Mouse (Mus musculus): ENCODE measurements at regions not wholly inside any gene's neighbourhood (a gene's known extent, or its start where the extent isn't known, plus 50 kb on each side); places are given as distances from the start of the nearest gene placed in this dataset.

- Histone ChIP-seq H3K27me3 (replicated peaks; ENCODE audit: control insufficient read depth, insufficient read depth, low read length) (no peaks in the 10 kb centered on the region), H3K9me3 (ENCODE audit: control insufficient read depth, low read length) (no peaks in the 10 kb centered on the region), H3K4me1 (replicated peaks; ENCODE audit: control insufficient read depth, insufficient read depth, low read length) (no peaks in the 10 kb centered on the region), H3K9ac (replicated peaks; ENCODE audit: low read depth, low read length) (no peak overlapping the region), H3K36me3 (ENCODE audit: control insufficient read depth, insufficient read depth) (no peaks in the 10 kb centered on the region), H3K4me3 (replicated peaks; ENCODE audit: low read length) (no peak overlapping the region), H3K4me2 (ENCODE audit: low read length) (no peak overlapping the region), H3K27ac (ENCODE audit: low read length) (no peak overlapping the region)
- no peak for ATAC-seq
- WGBS, result 93% methylated on average over 1 of the region's 1 CpGs
These were observed 152.6 kb upstream of the Tars start for GRCm38 (mm10) chr15:11552110-11552509.

- 46% methylated on average over 3 of the region's 3 CpGs for WGBS
- ATAC-seq, result no peak
These were observed 140.0 kb upstream of the Tars start for GRCm38 (mm10) chr15:11539485-11539884.

GRCm38 (mm10) chr15:11536076-11536620 is 136.7 kb upstream of the Tars start:
- no peak for ATAC-seq
- no peaks in the 10 kb centered on the region for H3K27me3 ChIP-seq (replicated peaks; ENCODE audit: control insufficient read depth, insufficient read depth, low read length)
- H3K27ac ChIP-seq (ENCODE audit: low read length), result no peak overlapping the region
- H3K4me3 ChIP-seq (replicated peaks; ENCODE audit: low read length), result no peak overlapping the region
- H3K9ac ChIP-seq (replicated peaks; ENCODE audit: low read depth, low read length), result no peak overlapping the region
- H3K9me3 ChIP-seq (ENCODE audit: control insufficient read depth, low read length), result no peaks in the 10 kb centered on the region
- 78% methylated on average over 7 of the region's 7 CpGs for WGBS
- H3K4me2 ChIP-seq (ENCODE audit: low read length), result no peak overlapping the region
- H3K36me3 ChIP-seq (ENCODE audit: control insufficient read depth, insufficient read depth), result no peaks in the 10 kb centered on the region
- no peaks in the 10 kb centered on the region for H3K4me1 ChIP-seq (replicated peaks; ENCODE audit: control insufficient read depth, insufficient read depth, low read length)

More at GRCm38 (mm10) chr15:11539485-11539884, 140.0 kb upstream of the Tars start:
- Histone ChIP-seq H3K27ac (ENCODE audit: low read length) (no peak overlapping the region), H3K4me1 (replicated peaks; ENCODE audit: control insufficient read depth, insufficient read depth, low read length) (no peaks in the 10 kb centered on the region), H3K4me2 (ENCODE audit: low read length) (no peak overlapping the region), H3K36me3 (ENCODE audit: control insufficient read depth, insufficient read depth) (no peaks in the 10 kb centered on the region), H3K4me3 (replicated peaks; ENCODE audit: low read length) (no peak overlapping the region), H3K27me3 (replicated peaks; ENCODE audit: control insufficient read depth, insufficient read depth, low read length) (no peaks in the 10 kb centered on the region), H3K9me3 (ENCODE audit: control insufficient read depth, low read length) (no peaks in the 10 kb centered on the region), H3K9ac (replicated peaks; ENCODE audit: low read depth, low read length) (no peak overlapping the region)

GRCm38 (mm10) chr15:11534404-11535251 is 135.2 kb upstream of the Tars start:
- no peak for ATAC-seq
- no peaks in the 10 kb centered on the region for H3K36me3 ChIP-seq (ENCODE audit: control insufficient read depth, insufficient read depth)
- H3K9me3 ChIP-seq (ENCODE audit: control insufficient read depth, low read length), result no peaks in the 10 kb centered on the region
- H3K4me3 ChIP-seq (replicated peaks; ENCODE audit: low read length), result no peak overlapping the region
- 0 out of 2 replicates have a peak, but pooled peaks cover 2% of the 10 kb centered on the region for H3K4me1 ChIP-seq (replicated peaks; ENCODE audit: control insufficient read depth, insufficient read depth, low read length)
- no peak overlapping the region for H3K4me2 ChIP-seq (ENCODE audit: low read length)
- H3K27ac ChIP-seq (ENCODE audit: low read length), result no peak overlapping the region
- WGBS, result 90% methylated on average over 12 of the region's 12 CpGs
- H3K27me3 ChIP-seq (replicated peaks; ENCODE audit: control insufficient read depth, insufficient read depth, low read length), result no peaks in the 10 kb centered on the region
- no peak overlapping the region for H3K9ac ChIP-seq (replicated peaks; ENCODE audit: low read depth, low read length)

- Histone ChIP-seq H3K27me3 (replicated peaks; ENCODE audit: control insufficient read depth, insufficient read depth, low read length) (no peaks in the 10 kb centered on the region), H3K4me3 (replicated peaks; ENCODE audit: low read length) (no peak overlapping the region), H3K4me1 (replicated peaks; ENCODE audit: control insufficient read depth, insufficient read depth, low read length) (0 out of 2 replicates have a peak, but pooled peaks cover 2% of the 10 kb centered on the region), H3K4me2 (ENCODE audit: low read length) (no peak overlapping the region), H3K9ac (replicated peaks; ENCODE audit: low read depth, low read length) (no peak overlapping the region), H3K27ac (ENCODE audit: low read length) (no peak overlapping the region), H3K9me3 (ENCODE audit: control insufficient read depth, low read length) (no peaks in the 10 kb centered on the region), H3K36me3 (ENCODE audit: control insufficient read depth, insufficient read depth) (no peaks in the 10 kb centered on the region)
- ATAC-seq, result no peak
- 97% methylated on average over 1 of the region's 1 CpGs for WGBS
These were observed 134.2 kb upstream of the Tars start for GRCm38 (mm10) chr15:11533616-11534015.

GRCm38 (mm10) chr15:11533002-11533610 is 133.6 kb upstream of the Tars start:
- Histone ChIP-seq H3K9ac (replicated peaks; ENCODE audit: low read depth, low read length) (no peak overlapping the region), H3K4me1 (replicated peaks; ENCODE audit: control insufficient read depth, insufficient read depth, low read length) (0 out of 2 replicates have a peak, but pooled peaks cover 2% of the 10 kb centered on the region), H3K36me3 (ENCODE audit: control insufficient read depth, insufficient read depth) (no peaks in the 10 kb centered on the region), H3K4me2 (ENCODE audit: low read length) (no peak overlapping the region), H3K4me3 (replicated peaks; ENCODE audit: low read length) (no peak overlapping the region), H3K9me3 (ENCODE audit: control insufficient read depth, low read length) (no peaks in the 10 kb centered on the region), H3K27ac (ENCODE audit: low read length) (no peak overlapping the region), H3K27me3 (replicated peaks; ENCODE audit: control insufficient read depth, insufficient read depth, low read length) (no peaks in the 10 kb centered on the region)
- no peak for ATAC-seq
- 87% methylated on average over 10 of the region's 10 CpGs for WGBS

GRCm38 (mm10) chr15:11532536-11532935 is 133.1 kb upstream of the Tars start:
- H3K4me2 ChIP-seq (ENCODE audit: low read length), result no peak overlapping the region
- H3K4me3 ChIP-seq (replicated peaks; ENCODE audit: low read length), result no peak overlapping the region
- no peak for ATAC-seq
- H3K27me3 ChIP-seq (replicated peaks; ENCODE audit: control insufficient read depth, insufficient read depth, low read length), result no peaks in the 10 kb centered on the region
- H3K9me3 ChIP-seq (ENCODE audit: control insufficient read depth, low read length), result no peaks in the 10 kb centered on the region
- H3K36me3 ChIP-seq (ENCODE audit: control insufficient read depth, insufficient read depth), result no peaks in the 10 kb centered on the region
- 0 out of 2 replicates have a peak, but pooled peaks cover 2% of the 10 kb centered on the region for H3K4me1 ChIP-seq (replicated peaks; ENCODE audit: control insufficient read depth, insufficient read depth, low read length)
- H3K27ac ChIP-seq (ENCODE audit: low read length), result no peak overlapping the region
- no peak overlapping the region for H3K9ac ChIP-seq (replicated peaks; ENCODE audit: low read depth, low read length)
- 83% methylated on average over 9 of the region's 9 CpGs for WGBS

GRCm38 (mm10) chr15:11529819-11530810 is 130.7 kb upstream of the Tars start:
- H3K9ac ChIP-seq (replicated peaks; ENCODE audit: low read depth, low read length), result no peak overlapping the region
- H3K4me3 ChIP-seq (replicated peaks; ENCODE audit: low read length), result no peak overlapping the region
- no peak overlapping the region for H3K27ac ChIP-seq (ENCODE audit: low read length)
- WGBS, result 8% methylated on average over 8 of the region's 8 CpGs
- ATAC-seq, result no peak
- H3K9me3 ChIP-seq (ENCODE audit: control insufficient read depth, low read length), result no peaks in the 10 kb centered on the region
- 0 out of 2 replicates have a peak, but pooled peaks cover 2% of the 10 kb centered on the region for H3K4me1 ChIP-seq (replicated peaks; ENCODE audit: control insufficient read depth, insufficient read depth, low read length)
- H3K4me2 ChIP-seq (ENCODE audit: low read length), result no peak overlapping the region
- no peaks in the 10 kb centered on the region for H3K27me3 ChIP-seq (replicated peaks; ENCODE audit: control insufficient read depth, insufficient read depth, low read length)
- H3K36me3 ChIP-seq (ENCODE audit: control insufficient read depth, insufficient read depth), result no peaks in the 10 kb centered on the region

All from forebrain, embryonic 16.5 days (tissue).